Mouse (Mus musculus): ENCODE measurements at regions not wholly inside any gene's neighbourhood (a gene's known extent, or its start where the extent isn't known, plus 50 kb on each side); places are given as distances from the start of the nearest gene placed in this dataset.

DNA sequence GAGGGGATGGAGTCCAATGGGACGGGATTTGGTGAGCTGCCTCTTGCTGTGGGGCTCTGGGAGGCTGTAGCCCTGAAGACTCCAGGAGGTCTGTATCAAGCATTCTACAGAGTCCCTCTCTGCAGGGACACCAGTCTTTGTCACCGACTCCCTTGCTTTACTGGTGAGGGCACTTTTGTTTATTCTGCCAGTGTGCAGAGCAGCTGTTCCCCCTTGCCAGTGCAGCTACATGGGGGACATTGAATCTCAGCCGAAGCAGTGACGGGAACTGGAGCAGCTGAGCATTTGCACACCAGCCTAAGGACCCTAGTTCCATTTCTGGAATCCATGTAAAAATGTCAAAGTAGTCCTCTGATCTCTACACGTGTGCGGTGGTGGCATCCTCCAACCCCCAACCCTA, 75.1 kb upstream of the Fam174b start:
- TF ChIP-seq EP300 (IDR thresholded peaks at IDR 0.05; ENCODE audit: low read length) (no peak), CTCF (conservative IDR thresholded peaks at IDR 0.05 in 1 of 2, IDR thresholded peaks at IDR 0.05 in 1 of 2; ENCODE audit: low read depth in 2 of 2, low read length in 2 of 2) (no peak), ZC3H11A (IDR thresholded peaks at IDR 0.05; ENCODE audit: low read depth, low read length) (no peak)

Measured in CH12.LX (cell line).